Mouse (Mus musculus) cerebellum, postnatal 25 days (tissue): ENCODE measurements around the gene Utp20.
"Not testable (repeated sequence)": the region's sequence is repeated elsewhere in the genome, so short reads cannot be mapped to it uniquely, and the experiment has no call there.

Source experiments
- DNase-seq, 2 experiments: peaks; one replicate each; pipeline ENCODE4 v3.0.0; 2021; ENCODE audit warnings: mixed read lengths in 2 of 2

The Utp20 gene

DNA sequence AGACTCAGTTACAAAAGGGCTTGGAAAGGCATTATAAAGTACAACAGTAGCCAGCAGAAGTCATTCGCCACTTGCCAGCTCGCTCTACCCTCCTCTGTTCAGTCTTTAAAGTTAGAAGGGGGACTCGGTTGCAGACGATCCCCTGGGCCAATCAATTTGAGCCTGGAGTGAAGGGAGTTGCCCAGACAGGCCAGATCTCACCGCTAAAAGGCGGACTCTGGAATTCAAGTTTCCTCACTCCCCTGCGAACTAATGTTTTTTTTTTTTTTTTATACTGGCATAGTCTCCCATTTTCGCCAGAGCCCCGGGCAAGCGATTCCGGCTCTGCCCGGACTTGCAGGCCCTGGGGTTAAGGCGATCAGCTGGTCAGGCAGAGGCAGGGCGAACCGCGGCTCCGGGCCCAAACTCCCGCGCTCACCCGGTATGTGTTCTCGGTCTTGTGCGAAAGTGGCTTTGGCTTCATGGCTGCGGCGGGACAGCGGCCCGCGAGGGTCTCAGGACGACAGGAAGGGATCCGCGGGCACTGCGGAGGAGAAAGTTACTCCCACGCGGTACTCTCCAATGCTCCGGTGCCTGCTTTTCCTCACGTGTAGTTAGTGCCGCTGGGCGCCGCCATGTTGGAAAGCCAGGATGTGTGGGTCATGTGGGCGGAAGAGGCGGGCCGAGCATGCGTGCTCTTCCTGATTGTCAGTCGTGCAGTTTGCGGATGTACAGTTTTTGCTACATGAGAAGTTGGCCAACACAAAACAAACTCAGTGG lies at the start of gene Utp20:
Utp20 (minus strand) TSS at position 617 of the 759 bp plus-strand sequence.
- peak; percentile 83 to 89 for DNase-seq

DNA sequence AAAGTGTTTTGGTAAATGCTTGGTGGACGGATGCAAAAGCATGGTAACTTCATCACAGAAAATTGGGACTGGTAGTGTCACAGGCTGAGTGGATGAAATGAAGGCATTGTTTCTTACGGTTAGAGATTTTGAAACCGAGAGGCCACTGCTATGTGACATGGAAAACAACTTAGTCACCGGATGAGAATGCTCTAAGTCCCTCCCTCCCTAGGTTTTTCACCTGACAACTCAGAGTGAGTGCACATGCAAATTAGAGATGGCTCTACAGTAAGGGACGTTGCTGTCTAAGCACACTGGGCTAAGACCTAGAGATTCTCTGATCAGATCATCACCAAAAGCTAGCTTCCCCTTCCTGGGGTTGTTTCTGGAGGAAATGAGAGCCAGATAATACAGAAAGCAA lies 48.3 kb upstream of the Utp20 start:
- DNase-seq: no peak

DNA sequence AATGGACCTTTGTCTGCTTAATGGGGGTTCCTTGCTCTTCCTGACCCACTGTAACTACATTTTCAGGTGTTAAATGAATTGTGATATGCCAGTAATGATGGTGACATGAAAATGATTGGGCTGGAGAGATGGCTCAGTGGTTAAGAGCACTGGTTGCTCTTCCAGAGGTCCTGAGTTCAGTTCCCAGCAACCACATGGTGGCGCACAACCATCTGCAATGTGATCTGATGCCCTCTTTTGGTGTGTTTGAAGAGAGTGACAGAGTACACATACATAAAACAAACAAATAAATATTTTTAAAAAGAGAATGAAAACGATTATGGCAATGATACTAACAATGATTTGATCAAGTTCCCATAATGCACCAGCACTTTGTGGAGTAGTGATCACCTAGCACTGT lies 39.4 kb upstream of the Utp20 start:
- no peak for DNase-seq

DNA sequence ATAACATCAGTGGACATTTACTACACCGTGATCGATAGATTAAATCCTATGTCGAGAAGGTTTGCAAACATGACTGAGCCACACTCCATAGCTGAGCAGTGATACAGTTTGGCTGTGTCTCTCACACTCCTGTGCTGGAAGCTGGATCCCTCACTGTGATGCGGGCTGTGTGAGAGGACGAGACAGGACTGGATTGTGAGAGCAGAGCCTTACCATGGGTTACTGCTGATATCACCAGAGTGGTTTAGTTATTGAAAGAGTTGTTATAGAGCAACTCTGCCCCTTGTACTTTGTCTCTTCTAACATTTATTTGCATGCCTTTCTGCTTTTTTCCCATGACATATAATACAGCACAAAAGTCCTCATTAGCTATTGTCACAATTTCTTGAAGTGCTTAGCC lies 35.7 kb upstream of the Utp20 start:
- no peak for DNase-seq

DNA sequence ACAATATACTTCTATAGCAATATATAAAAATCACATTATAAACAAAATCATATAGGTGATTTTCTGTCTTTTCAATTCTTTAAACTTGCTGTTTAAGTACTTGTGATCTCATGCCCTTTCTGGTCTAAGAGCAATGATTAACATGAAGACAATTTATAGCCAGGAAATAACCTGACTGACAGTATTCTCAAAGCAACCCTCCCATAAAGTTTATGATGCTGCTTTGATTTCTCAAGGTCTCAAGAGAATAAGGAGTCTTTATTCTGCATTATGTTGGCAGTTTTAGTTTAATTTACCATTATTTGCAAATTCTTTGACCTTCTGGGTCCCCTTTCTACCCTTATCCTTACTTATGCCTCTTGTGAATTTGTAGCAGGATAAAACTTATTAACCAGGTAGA lies 34.8 kb upstream of the Utp20 start:
- no peak for DNase-seq

DNA sequence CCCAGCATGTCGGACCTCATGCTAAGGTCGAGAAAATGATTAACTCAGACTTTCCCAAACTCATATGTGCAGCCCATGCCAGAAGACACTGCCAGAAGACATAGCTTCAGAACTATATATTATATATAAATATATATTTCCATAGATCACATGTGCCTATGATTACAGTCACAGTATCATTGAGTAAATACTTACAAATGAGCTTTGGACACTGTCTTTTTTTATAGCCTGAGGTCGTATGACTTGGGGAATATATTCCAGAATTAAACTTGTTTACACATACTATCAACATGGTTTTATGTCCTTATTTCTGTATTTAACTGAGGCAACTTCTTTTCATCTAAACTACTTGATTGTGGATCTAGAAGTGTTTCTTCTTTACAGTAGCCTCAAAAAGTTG lies 34.3 kb upstream of the Utp20 start:
- no peak for DNase-seq

DNA sequence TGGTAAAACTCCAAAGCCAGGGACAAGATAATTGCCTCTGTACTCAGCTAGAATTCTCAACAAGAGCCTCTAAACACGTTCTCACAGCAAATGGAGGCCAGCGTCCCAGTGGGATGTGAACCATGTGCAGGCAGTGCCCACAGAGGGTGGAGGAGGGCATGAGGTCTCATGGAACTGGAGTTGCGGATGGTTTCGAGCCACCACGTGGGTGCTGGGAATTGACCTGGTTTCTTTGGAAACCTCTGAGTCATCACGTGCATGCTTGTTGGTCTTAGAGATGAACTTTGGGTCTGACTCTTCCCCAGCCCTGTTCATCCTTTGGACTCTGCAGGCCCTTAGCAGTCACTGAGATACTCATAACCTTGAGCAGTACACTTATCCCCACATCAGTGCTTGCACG lies 26.7 kb upstream of the Utp20 start:
- no peak for DNase-seq

DNA sequence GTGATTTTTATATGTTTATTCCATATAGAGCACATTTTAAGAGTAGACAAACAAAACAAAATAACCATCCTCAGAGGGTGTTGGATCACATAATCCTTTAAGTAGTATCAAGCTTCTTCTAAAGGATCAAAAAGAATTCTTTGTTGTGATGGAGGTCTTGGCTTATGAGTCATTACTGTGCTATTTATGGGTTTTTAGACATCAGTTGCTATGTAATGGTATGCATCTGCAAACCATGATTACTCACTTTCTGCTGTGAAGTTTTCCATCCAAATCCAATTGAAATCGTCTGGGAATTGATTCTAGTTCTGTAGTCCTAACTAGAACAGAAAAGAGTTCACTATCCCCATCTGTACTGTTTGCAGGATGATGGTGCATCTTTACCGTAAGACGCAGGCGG lies 23.4 kb upstream of the Utp20 start:
- DNase-seq: no peak

DNA sequence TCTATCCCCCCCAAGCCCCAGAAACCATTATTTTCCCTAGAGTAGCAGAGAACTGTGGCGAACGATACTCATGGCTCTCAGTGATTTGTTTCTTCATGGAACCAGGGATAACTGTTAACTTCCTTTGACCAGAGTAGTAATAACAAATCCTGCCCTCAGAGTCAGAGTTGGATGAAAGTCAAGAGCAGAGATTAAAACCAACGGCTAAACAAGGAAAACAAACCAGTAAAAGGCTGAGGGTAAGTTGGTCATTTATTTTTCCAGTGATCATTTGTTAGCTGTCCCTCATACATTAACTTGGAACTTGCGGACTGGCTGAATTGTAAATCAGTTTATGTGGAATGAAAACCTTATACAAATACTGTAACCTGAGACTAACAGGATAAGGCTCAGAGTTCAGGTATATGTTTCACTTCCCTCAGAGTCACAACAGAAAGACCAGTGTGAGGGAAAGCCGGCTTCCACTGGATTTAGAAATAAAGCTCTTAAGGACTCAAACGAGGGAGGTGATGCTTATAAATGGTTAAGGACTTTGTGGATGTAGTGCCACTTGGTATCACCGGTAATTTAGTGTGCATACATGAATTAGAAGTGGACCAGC lies 22.4 kb upstream of the Utp20 start:
- no peak for DNase-seq

DNA sequence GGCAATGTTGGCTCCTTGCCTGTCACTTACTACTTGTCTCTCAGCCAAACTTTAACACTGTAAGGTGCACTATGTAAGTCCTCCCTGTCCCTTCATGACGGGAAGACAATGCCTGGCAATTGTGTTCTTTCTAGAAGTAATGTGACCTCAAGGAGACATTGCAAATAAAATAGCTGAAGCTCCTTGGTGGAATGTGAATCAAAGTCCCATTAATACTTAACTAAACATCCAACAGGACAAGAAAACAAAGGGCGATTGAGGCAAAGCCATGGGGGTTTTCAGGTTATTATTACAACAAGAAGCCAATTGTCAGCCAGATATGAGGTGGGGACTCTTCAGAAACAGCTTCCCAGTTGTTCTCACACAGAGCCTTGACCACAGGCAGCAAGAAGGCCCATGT lies 7.6 kb upstream of the Utp20 start:
- DNase-seq: no peak

DNA sequence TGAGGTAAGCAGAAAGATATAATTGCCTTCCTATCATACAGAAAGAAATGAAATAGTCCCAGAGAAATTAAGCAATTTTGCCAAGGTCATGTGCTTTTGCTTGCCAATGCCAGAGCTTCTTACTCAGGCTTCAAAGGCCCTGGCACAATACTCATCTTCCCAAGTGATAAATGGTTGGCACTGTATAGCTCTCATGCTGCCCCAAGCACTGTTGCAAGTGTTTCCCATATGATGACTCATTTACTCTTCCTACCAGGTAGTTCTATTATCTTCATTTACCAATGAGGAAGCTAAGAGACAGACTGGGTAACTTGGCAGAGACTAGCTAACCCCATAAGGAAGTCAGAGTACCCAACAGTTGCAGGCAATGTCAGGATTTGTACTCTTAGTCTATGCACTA lies 1.8 kb upstream of the Utp20 start:
- DNase-seq: no peak

DNA sequence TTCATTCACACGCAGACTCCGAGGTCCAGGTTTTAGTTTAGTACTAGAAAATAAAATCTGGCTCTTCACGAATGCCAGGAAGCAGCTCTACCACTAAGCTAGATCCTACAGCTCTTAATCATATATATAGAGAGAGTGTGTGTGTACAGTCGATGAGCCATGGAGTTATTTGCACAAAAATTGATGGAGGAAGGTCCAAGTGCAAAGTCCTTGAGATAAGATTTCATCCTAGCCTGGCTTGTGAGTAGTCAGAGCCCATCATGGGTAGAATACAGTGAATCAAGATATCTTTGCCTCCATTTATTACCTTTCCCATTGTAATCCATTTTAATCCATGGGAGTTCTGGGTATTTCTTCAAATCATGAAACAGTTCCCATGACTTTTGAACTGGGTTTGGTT lies 992 bp upstream of the Utp20 start:
- DNase-seq: no peak

DNA sequence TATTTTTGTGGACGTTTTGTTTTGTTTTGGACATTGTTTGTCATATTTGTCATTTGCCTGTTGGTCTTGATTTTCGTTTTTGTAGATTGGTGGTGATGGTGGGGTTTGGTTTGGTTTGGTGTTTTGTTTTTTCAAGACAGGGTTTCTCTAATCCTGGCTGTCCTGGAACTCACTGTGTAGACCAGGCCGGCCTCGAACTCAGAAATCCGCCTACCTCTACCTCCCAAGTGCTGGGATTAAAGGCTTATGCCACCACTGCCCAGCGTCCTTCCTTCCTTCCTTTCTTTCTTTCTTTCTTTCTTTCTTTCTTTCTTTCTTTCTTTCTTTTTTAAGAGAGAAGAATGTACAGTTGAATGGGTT lies 323 bp upstream of the Utp20 start:
- not testable (repeated sequence) for DNase-seq

DNA sequence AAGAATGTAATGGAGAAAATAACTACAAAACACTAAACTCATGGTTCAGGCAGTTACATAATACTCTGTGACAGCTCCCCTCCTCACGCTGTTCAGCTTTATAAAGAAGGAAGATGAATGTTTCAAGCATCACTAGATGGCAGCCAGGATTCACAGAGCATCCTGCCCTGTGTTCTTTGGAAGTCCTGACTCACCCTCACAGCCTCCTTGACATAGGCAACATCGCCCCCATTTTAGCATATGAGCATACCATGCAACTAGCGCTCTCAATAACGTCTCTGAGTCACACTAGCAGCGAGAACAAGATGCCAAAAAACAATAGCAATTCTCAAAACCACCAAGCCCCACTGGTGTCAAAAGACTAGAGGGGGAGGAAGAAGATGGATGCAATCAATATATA lies 9.3 kb downstream of the Utp20 start:
- DNase-seq: no peak

DNA sequence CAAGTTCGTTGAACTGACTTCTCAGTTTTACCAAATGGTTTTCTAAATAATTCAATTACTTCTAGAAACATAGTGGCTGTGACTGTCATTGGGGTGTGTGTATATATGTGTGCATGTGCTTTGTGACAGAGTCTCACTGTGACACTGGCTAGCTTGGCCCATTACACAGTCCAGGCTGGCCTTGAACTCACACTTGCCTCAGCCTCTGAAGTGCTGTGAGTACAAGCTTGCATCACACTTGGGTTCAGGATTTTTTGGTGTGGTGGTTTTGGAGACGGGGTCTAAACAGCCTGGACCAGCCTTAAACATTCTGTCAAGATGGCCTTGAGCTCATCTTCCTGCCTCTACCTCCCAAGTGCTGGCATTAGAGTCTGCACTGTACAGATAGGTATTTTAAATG lies 11.3 kb downstream of the Utp20 start:
- DNase-seq: no peak

DNA sequence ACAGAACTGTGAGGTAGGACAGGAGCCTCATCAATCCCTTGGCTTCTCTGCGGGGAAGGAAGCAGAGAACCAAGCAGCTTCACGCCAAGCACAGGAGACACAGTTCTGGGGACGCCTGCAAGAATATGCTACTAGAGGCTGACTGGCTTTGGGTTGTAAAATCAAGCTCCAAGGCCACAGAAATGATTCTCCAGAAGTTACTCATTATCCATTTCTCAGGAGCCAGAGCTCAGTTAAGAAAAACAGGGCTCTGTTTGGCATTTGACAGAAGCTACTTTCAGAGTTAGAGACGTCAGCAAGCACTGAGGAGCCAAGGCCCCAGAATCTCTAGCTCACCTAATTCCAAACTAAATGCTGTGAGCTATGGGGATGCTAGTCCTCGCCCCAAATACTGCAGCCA lies 14.9 kb downstream of the Utp20 start:
- DNase-seq: no peak

DNA sequence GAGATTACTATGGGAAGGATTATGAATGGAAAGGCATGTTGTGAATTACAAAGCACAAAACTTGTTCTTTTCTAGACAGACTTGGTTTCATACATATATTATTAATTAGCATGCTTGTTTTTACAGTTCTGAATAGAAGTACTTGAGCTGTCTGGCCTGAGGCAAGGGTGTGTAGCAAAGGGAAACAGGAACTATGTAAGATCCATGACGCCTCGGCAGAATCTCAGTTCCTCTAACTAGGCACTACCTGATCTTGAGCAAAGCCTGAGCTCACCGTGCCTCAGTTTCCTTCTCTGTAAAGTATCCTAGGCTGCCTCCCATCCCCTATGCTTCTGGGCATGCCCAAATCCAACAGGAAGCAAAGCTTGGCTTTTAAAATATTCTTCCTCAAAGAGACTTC lies 24.4 kb downstream of the Utp20 start:
- DNase-seq: no peak

DNA sequence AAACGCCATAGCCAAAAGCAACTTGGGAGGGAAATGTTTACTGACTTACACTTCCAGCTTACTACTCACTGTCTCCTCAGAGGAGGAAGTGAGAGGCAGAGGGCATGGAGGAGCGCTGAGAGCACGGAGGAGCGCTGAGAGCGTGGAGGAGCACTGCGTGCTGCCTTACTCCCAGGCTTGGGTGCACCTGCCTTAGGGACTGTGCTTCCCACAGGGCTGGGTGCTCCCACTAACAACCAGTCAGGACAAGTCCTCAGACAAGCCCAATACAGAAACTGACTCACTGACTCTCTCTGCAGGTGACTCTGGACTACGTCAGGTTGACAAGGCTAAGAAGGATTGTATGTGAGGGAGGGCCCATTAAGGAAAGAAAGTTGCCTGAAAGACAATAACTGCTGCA lies 27.2 kb downstream of the Utp20 start:
- no peak for DNase-seq

DNA sequence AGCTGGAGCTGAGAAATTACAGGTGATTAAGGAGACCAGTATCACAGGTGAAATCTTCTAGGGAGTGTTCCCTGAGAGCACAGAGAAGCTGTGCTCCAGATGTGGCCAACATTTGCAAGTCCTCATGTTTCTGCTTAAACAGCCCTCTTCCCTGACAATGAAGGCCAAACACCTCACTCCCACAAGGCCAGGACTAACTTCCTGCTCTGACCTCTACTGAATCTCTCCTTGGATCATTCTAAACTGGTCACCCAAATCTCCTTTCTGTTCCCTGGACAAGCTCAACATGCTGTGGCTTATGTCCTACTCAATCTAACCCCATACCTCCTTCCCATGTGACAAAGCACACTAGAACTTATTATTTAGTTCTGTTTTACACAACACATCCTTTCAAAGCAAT lies 29.2 kb downstream of the Utp20 start:
- DNase-seq: no peak

DNA sequence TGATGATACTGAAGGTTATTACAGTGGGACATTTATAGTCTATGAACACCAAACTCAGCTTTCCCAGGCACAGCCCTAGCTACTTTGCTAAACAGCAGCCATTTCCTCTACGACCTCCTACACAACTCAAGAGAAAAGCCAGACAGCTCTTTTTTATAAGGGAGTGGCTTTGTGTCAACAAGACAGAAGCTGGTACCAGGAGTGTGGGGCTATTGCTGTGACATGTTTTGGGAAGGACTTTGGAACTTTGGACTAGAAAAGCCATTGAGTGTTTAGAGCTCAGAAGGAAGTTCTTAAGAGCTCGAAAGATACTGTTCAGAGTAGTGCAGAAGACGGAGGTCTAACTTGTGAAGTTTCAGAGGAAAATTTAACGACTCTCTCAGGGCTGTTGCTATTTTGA lies 29.7 kb downstream of the Utp20 start:
- no peak for DNase-seq

DNA sequence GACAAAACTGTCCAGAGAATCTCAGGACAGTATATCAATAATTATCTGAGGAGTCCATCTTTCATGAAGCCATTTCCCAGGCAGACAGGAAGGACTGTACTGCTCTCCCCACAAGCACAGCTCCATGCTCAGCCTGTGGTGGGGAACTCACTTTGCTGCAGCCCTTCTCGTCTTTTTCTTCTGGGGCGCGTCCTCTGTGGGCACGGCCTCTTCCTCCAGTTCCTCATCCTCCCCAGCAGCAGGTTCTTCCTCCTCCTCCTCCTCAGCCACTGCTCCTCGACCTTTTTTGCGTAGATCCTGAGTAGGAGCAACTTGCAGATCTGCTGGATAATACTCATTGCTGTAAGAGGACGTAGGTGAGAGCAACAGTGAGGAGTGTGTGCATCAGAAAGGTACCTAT lies 31.4 kb downstream of the Utp20 start:
- no peak for DNase-seq

DNA sequence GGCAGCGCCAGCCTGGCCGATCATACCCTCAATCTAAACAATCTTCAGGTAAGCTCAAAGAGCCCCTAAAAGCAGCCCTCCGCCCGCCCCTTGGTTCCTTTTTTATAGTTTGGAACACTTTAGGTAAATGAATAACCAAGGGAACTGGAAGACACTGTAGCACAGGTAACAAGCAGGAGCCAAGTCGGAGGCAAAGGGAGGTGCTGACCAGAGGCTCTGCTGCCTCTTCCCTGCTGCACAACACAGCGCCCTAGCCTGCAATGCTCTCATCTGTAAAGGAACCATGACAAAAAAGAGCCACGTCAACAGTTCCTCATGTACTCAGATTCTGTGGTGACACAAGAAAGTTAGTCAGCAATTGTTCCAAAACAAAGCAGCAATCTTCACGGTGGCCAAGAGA lies 32.0 kb downstream of the Utp20 start:
- DNase-seq: no peak

DNA sequence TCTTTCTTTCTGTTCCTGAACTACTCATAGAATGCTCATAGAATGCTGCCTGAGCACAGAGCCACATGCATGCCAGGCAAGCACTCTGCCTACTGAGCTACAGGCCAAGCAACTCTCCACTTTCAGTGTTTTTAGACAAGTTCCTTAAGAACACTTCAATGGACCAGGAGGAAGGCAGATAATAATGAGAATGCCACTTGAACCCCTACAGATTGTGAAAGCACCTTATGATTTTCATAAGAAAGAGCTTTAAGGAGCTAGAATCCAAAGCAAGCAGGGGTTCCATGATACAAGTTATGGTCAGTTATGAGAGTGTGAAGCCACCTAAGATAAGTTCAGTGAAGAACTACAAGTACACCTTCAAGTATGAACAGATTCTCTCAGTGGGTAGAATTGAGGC lies 32.9 kb downstream of the Utp20 start:
- no peak for DNase-seq

DNA sequence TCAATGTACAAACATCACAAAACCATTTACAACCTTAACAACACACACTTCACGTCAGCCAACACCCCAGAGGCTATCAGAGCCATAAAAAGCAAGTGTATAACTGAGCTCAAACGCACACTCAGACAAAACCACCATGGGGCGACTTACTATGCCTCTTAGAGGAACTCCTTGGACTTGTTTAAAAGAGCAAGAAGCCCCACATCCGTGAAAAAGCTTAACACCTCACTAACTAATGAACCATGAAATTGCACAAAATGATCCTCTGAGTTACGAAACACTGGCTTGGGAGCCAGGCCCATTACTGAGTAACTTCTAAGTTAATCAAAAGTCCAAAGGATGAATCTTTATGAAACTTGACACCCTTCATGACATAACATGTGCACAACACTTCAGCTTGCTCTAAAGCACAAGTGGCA lies 42.1 kb downstream of the Utp20 start:
- no peak for DNase-seq

DNA sequence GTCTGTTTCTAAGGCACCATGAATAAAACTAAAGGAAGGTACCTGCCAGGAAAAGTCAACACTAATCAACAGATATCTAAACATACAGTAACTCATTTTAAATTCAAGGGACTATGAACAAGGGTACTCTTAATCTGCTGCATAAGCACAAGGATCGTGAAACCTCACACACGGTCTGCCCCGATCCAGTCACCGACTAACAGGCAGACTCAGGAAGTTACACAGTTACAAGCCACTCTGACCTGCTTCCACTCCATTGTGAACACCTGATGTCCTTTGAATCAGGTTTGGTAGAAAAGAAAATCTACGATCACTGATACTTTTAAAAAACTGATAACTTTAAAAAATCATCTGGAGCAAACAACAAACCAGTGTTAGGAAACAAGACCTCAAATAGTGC lies 42.7 kb downstream of the Utp20 start:
- DNase-seq: no peak
